Mouse (Mus musculus) E14TG2a.4 (cell line): ENCODE results near the gene Mipep.

Experiments used
- H3K27me3 ChIP-seq: 2 replicates; pipeline ENCODE4 v1.6.1; 2014; ENCODE audit warnings: low read length, control low read depth; ENCODE audit not compliant: insufficient read depth
- H3K36me3 ChIP-seq: 2 replicates; pipeline ENCODE4 v1.6.1; 2014; ENCODE audit warnings: low read length, control low read depth; ENCODE audit not compliant: insufficient read depth
- H3K4me1 ChIP-seq: replicated peaks from 2 replicates; pipeline ENCODE4 v1.6.1; 2014; ENCODE audit warnings: low read depth, low read length, control low read depth
- H3K4me3 ChIP-seq: replicated peaks from 2 replicates; pipeline ENCODE4 v1.5.1; 2014; ENCODE audit warnings: mild to moderate bottlenecking, low read length
- H3K9me3 ChIP-seq: 2 replicates; pipeline ENCODE4 v1.6.1; 2014; ENCODE audit warnings: low read length, control low read depth
- CTCF ChIP-seq: conservative IDR thresholded peaks from 2 replicates; pipeline ENCODE4 v1.5.1; 2014; ENCODE audit warnings: low read length
- NANOG ChIP-seq: IDR thresholded peaks from 2 replicates; pipeline ENCODE4 v1.6.1; 2014; ENCODE audit warnings: borderline replicate concordance, low read length, mixed read lengths
- POU5F1 ChIP-seq: IDR thresholded peaks from 2 replicates; pipeline ENCODE4 v1.6.1; 2014; ENCODE audit warnings: low read length, borderline replicate concordance

Mipep gene

GRCm38 (mm10) chr14:60882681-60883080 lies 98.3 kb downstream of the Mipep start:
- Histone ChIP-seq H3K4me3 (no peak overlapping the region), H3K4me1 (peaks cover 7% of the 10 kb centered on the region), H3K36me3 (peaks cover 6% of the 10 kb centered on the region; the same call in 1 of the 2 replicates), H3K27me3 (no peaks in the 10 kb centered on the region), H3K9me3 (peaks cover 8% of the 10 kb centered on the region)
- no peak for TF ChIP-seq POU5F1
- no peak for TF ChIP-seq CTCF
- TF ChIP-seq NANOG, result no peak

- Histone ChIP-seq H3K36me3 (peaks cover 6% of the 10 kb centered on the region; the same call in 1 of the 2 replicates), H3K4me1 (peaks cover 7% of the 10 kb centered on the region), H3K4me3 (no peak overlapping the region), H3K27me3 (no peaks in the 10 kb centered on the region), H3K9me3 (peaks cover 8% of the 10 kb centered on the region)
- no peak for TF ChIP-seq POU5F1
- TF ChIP-seq CTCF, result no peak
- no peak for TF ChIP-seq NANOG
These were observed 101.1 kb downstream of the Mipep start for GRCm38 (mm10) chr14:60885361-60885950.

- Histone ChIP-seq H3K4me1 (peaks cover 27% of the 10 kb centered on the region), H3K27me3 (peaks cover 3% of the 10 kb centered on the region; the same call in 1 of the 2 replicates), H3K36me3 (no peaks in the 10 kb centered on the region), H3K9me3 (no peaks in the 10 kb centered on the region), H3K4me3 (no peak overlapping the region)
- TF ChIP-seq POU5F1 (no peak), NANOG (no peak), CTCF (no peak; the same call in 1 of the 2 replicates)
These were observed 109.5 kb downstream of the Mipep start for GRCm38 (mm10) chr14:60893882-60894281.

GRCm38 (mm10) chr14:60895172-60896000 lies 111.0 kb downstream of the Mipep start:
- Histone ChIP-seq H3K9me3 (no peaks in the 10 kb centered on the region), H3K36me3 (no peaks in the 10 kb centered on the region), H3K27me3 (peaks cover 3% of the 10 kb centered on the region; the same call in 1 of the 2 replicates), H3K4me1 (peaks cover 42% of the 10 kb centered on the region), H3K4me3 (peak overlapping the region; percentile 37; the same call in 1 of the 2 replicates)
- TF ChIP-seq CTCF, result no peak
- TF ChIP-seq POU5F1, result no peak
- TF ChIP-seq NANOG, result no peak

DNA sequence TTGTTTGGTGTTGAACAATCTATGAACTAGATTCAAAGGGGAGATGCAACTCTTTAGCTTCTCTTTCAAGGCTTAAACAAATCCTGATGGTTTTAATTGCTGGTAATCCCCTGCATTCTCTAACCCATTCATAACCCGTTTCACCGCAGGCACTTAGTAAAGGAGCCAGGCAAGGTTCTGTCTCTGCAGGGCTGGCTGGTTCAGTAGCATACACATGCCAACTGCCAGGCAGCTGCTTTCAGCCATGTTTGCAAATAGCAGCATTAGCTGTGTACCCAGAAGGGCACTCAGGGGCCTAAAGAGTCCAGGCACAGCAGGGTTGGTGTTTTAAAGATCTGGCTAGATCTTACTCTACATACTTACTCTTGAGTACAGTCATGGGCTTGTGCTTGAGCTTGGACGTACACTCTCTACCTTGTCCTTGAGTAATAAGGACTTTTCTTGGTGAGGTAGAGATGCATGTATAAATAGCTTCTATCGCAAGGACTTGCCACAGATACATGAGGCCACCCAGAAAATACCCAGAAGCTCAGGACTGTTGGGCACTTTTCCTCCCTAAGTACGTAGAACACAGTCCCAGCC lies 113.8 kb downstream of the Mipep start:
- H3K9me3 ChIP-seq, result no peaks in the 10 kb centered on the region
- no peaks in the 10 kb centered on the region for H3K36me3 ChIP-seq
- H3K27me3 ChIP-seq, result peaks cover 3% of the 10 kb centered on the region; the same call in 1 of the 2 replicates
- no peak overlapping the region for H3K4me3 ChIP-seq
- H3K4me1 ChIP-seq, result peaks cover 42% of the 10 kb centered on the region
- TF ChIP-seq NANOG (no peak), CTCF (no peak), POU5F1 (no peak)

- H3K4me3 ChIP-seq, result no peak overlapping the region
- peaks cover 14% of the 10 kb centered on the region for H3K4me1 ChIP-seq
- no peaks in the 10 kb centered on the region for H3K9me3 ChIP-seq
- H3K27me3 ChIP-seq, result no peaks in the 10 kb centered on the region
- no peak for TF ChIP-seq POU5F1
- TF ChIP-seq CTCF, result no peak
- no peak for TF ChIP-seq NANOG
- H3K36me3 ChIP-seq, result no peaks in the 10 kb centered on the region; the same call in 1 of the 2 replicates
These were observed 120.1 kb downstream of the Mipep start for GRCm38 (mm10) chr14:60904501-60904900.

DNA sequence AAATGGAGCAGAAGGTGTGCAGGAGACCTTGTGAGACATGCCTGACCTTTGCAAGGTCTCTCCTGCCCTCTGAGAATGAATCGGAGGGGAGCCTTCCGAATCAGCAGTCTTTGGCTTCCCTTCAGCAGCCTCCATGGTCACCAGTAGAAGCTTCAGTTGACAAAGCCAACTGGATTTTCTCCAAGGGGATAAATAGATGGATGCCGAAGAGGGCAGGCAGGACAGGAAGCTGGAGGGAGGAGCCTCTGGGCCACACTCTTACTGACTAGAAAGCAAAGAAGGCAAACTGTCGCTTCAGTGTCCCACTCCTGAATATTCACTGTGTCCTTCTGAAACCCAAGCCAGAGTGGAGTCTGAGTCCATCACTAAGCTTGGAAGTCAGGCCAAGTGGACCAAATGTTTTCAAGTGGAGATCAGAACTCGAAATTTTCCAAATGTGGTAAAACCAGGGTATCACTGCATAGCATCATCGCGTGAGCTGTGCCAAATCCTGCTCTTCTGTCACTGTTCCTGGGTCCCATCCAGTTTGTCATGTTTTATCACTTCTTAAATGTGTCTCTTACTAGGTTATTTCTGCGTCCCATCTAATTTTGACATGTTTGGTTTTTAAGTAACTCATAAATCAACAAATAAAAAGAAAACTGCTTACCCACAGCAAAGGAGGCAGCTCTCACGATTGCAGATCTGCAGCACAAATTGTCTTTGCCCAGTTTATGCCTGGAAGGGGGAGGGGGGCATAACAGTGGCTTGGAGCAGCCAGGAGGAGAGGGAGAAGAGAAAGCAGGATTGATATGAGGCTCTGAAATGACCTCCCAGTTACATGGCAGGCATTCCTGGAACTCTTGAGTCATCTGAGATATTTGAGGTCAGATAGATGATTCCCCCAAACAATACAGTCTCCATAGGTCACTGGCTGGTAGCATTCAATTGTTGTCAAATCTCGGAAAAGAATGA lies 122.3 kb downstream of the Mipep start:
- TF ChIP-seq NANOG (no peak), POU5F1 (no peak), CTCF (no peak)
- no peak overlapping the region for H3K4me3 ChIP-seq
- H3K27me3 ChIP-seq, result no peaks in the 10 kb centered on the region
- H3K9me3 ChIP-seq, result no peaks in the 10 kb centered on the region
- 0 out of 2 replicates have a peak, but pooled peaks cover 6% of the 10 kb centered on the region for H3K4me1 ChIP-seq
- H3K36me3 ChIP-seq, result no peaks in the 10 kb centered on the region; the same call in 1 of the 2 replicates

DNA sequence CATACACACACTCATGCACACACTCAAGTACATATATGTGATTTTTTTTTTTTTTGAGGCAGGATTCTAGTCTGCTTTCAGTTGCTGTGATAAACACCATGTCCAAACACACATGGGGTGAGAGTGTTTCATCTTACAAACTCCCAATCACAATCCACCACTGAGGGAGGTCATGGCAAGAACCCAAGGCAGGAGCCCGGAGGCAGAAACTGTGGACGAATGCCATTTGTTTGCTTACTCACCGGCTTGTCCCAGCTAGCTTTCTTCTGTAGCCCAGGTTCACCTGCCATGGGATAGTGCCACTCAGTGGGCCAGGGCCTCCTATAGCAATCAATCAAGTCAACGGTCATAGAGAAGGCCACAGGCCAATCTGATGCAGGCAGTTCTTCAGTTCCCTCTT lies 125.0 kb downstream of the Mipep start:
- Histone ChIP-seq H3K27me3 (no peaks in the 10 kb centered on the region), H3K4me1 (peaks cover 13% of the 10 kb centered on the region), H3K4me3 (no peak overlapping the region), H3K9me3 (no peaks in the 10 kb centered on the region), H3K36me3 (no peaks in the 10 kb centered on the region; the same call in 1 of the 2 replicates)
- TF ChIP-seq CTCF (no peak), NANOG (no peak), POU5F1 (no peak)
